Mouse (Mus musculus): ENCODE measurements around the gene Ltbr.

Gene Ltbr

GRCm38 (mm10) chr6:125344866-125345265, 31.2 kb upstream of the Ltbr start:
- no peak for ATAC-seq (ENCODE audit: low TSS enrichment)

- ATAC-seq (ENCODE audit: low TSS enrichment): no peak
Measured at GRCm38 (mm10) chr6:125344084-125344483, 30.4 kb upstream of the Ltbr start.

- no peak for ATAC-seq (ENCODE audit: low TSS enrichment)
Measured at GRCm38 (mm10) chr6:125342198-125342597, 28.5 kb upstream of the Ltbr start.

- no peak for ATAC-seq (ENCODE audit: low TSS enrichment)
Measured at GRCm38 (mm10) chr6:125340244-125340643, 26.6 kb upstream of the Ltbr start.

GRCm38 (mm10) chr6:125338791-125339660, 25.3 kb upstream of the Ltbr start:
- no peak for ATAC-seq (ENCODE audit: low TSS enrichment)

GRCm38 (mm10) chr6:125334356-125334755, 20.7 kb upstream of the Ltbr start:
- no peak for ATAC-seq (ENCODE audit: low TSS enrichment)

GRCm38 (mm10) chr6:125333112-125333899, 19.6 kb upstream of the Ltbr start:
- ATAC-seq (ENCODE audit: low TSS enrichment): no peak

GRCm38 (mm10) chr6:125330626-125331326, 17.1 kb upstream of the Ltbr start:
- ATAC-seq (ENCODE audit: low TSS enrichment): peak; percentile 88

GRCm38 (mm10) chr6:125328243-125328642, 14.6 kb upstream of the Ltbr start:
- no peak for ATAC-seq (ENCODE audit: low TSS enrichment)

- ATAC-seq (ENCODE audit: low TSS enrichment): no peak
Measured at GRCm38 (mm10) chr6:125325337-125325736, 11.7 kb upstream of the Ltbr start.

GRCm38 (mm10) chr6:125323547-125323946, 9.9 kb upstream of the Ltbr start:
- no peak for ATAC-seq (ENCODE audit: low TSS enrichment)

GRCm38 (mm10) chr6:125322794-125323193, 9.1 kb upstream of the Ltbr start:
- peak; percentile 44; the same call in 1 of the 2 replicates for ATAC-seq (ENCODE audit: low TSS enrichment)

GRCm38 (mm10) chr6:125321114-125321855, 7.6 kb upstream of the Ltbr start:
- no peak for ATAC-seq (ENCODE audit: low TSS enrichment)

- no peak for ATAC-seq (ENCODE audit: low TSS enrichment)
Measured at GRCm38 (mm10) chr6:125320323-125320722, 6.6 kb upstream of the Ltbr start, which contains the start of gene Scnn1a. Gene Scnn1a, plus strand, starts transcription at chr6:125320659.

GRCm38 (mm10) chr6:125319919-125320296, 6.2 kb upstream of the Ltbr start:
- ATAC-seq (ENCODE audit: low TSS enrichment): no peak; the same call in 1 of the 2 replicates

GRCm38 (mm10) chr6:125318981-125319918, 5.6 kb upstream of the Ltbr start:
- ATAC-seq (ENCODE audit: low TSS enrichment): no peak

- ATAC-seq (ENCODE audit: low TSS enrichment): no peak
Measured at GRCm38 (mm10) chr6:125317077-125317476, 3.4 kb upstream of the Ltbr start.

GRCm38 (mm10) chr6:125314746-125315145, 1.1 kb upstream of the Ltbr start:
- ATAC-seq (ENCODE audit: low TSS enrichment): no peak

- ATAC-seq (ENCODE audit: low TSS enrichment): peak; percentile 38
Measured at GRCm38 (mm10) chr6:125314231-125314563, 512 bp upstream of the Ltbr start.

GRCm38 (mm10) chr6:125312581-125313355, 917 bp downstream of the Ltbr start:
- ATAC-seq (ENCODE audit: low TSS enrichment): no peak

All from frontal cortex, adult (tissue).